Mouse (Mus musculus) E14TG2a.4 (cell line): ENCODE data around the gene A730015C16Rik.

ENCODE experiments used
- CTCF ChIP-seq: conservative IDR thresholded peaks from 2 replicates; pipeline ENCODE4 v1.5.1; 2014; ENCODE audit warnings: low read length
- POU5F1 ChIP-seq: IDR thresholded peaks from 2 replicates; pipeline ENCODE4 v1.6.1; 2014; ENCODE audit warnings: low read length, borderline replicate concordance

GRCm38 (mm10) chr4:108834971-108835311, 13.5 kb downstream of the A730015C16Rik start:
- no peak for TF ChIP-seq CTCF
- no peak for TF ChIP-seq POU5F1
